Mouse (Mus musculus) kidney, adult 2 months (tissue): ENCODE measurements around the gene Chad. TPM values are rescaled to one million over a fixed set of nuclear protein-coding genes. Genes with fewer than 3 reads are reported as not detected.

ENCODE experiments used
- DNase-seq: peaks from one replicate; pipeline ENCODE4 v3.0.0; 2021
- H3K27ac ChIP-seq: fragments of 200-500 bp; 2 replicates; pipeline ENCODE4 v1.5.1; 2012; ENCODE audit warnings: low read depth, low read length, control low read depth, inconsistent platforms; ENCODE audit not compliant: insufficient read depth
- H3K27me3 ChIP-seq: fragments of 200-500 bp; replicated peaks from 2 replicates; pipeline ENCODE4 v1.6.1; 2012; ENCODE audit warnings: mild to moderate bottlenecking, moderate library complexity, low read length, inconsistent platforms; ENCODE audit not compliant: control insufficient read depth, insufficient read depth
- H3K36me3 ChIP-seq: fragments of 200-500 bp; 2 replicates; pipeline ENCODE4 v1.6.1; 2012; ENCODE audit warnings: mild to moderate bottlenecking, moderate library complexity, low read length, inconsistent platforms; ENCODE audit not compliant: control insufficient read depth, insufficient read depth
- H3K4me1 ChIP-seq: fragments of 200-500 bp; 2 replicates; pipeline ENCODE4 v1.6.1; 2011; ENCODE audit warnings: low read length; ENCODE audit not compliant: control insufficient read depth, insufficient read depth
- H3K4me3 ChIP-seq: fragments of 200-500 bp; 2 replicates; pipeline ENCODE4 v1.5.1; 2011; ENCODE audit warnings: mild to moderate bottlenecking, low read depth, low read length, control low read depth; ENCODE audit not compliant: insufficient read depth
- CTCF ChIP-seq: fragments of 200-500 bp; conservative IDR thresholded peaks from 2 replicates; pipeline ENCODE4 v1.5.1; 2011; ENCODE audit warnings: low read depth, mild to moderate bottlenecking, control low read depth, low read length, moderate library complexity, mixed read lengths; ENCODE audit not compliant: insufficient read depth, insufficient read length
- POLR2A ChIP-seq: fragments of 200-500 bp; IDR thresholded peaks from one replicate; pipeline ENCODE4 v1.6.1; 2011; ENCODE audit warnings: low read depth, low read length, control low read depth
- WGBS: fragments of 180-500 bp; shearing (Covaris S2); methylation state at CpG from one replicate; pipeline ENCODE4 v1.1.7; 2018; 5-methylcytosine and 5-hydroxymethylcytosine counted together
- polyA plus RNA-seq: library from polyadenylated mRNA; depleted of rRNA; stranded (reverse); fragments of >200 nt; gene quantifications from 2 replicates; pipeline ENCODE4 v1.2.3, GENCODE M21; 2012

Gene Chad
- polyA plus RNA-seq, 1 experiment, result 0.22 TPM

- H3K4me3 ChIP-seq, result no peak overlapping the region
- H3K36me3 ChIP-seq, result no peaks in the 10 kb centered on the region
- H3K4me1 ChIP-seq, result no peaks in the 10 kb centered on the region
- no peak for DNase-seq
- TF ChIP-seq POLR2A, result no peak
- TF ChIP-seq CTCF, result no peak
- H3K27me3 ChIP-seq, result no peaks in the 10 kb centered on the region
- 57% methylated on average over 6 of the region's 6 CpGs for WGBS
- H3K27ac ChIP-seq, result no peak overlapping the region
These were observed 1.7 kb downstream of the Chad start for GRCm38 (mm10) chr11:94566534-94566933.

- DNase-seq, result no peak
- no peak overlapping the region for H3K27ac ChIP-seq
- H3K36me3 ChIP-seq, result no peaks in the 10 kb centered on the region
- 92% methylated on average over 7 of the region's 7 CpGs for WGBS
- H3K4me3 ChIP-seq, result no peak overlapping the region
- TF ChIP-seq CTCF, result no peak
- no peak for TF ChIP-seq POLR2A
- H3K4me1 ChIP-seq, result no peaks in the 10 kb centered on the region
- H3K27me3 ChIP-seq, result no peaks in the 10 kb centered on the region
These were observed 2.5 kb downstream of the Chad start for GRCm38 (mm10) chr11:94567326-94567725.

GRCm38 (mm10) chr11:94570612-94571011, 5.8 kb downstream of the Chad start:
- no peaks in the 10 kb centered on the region for H3K36me3 ChIP-seq
- no peak overlapping the region for H3K4me3 ChIP-seq
- no peaks in the 10 kb centered on the region for H3K27me3 ChIP-seq
- peak; percentile 85 for DNase-seq
- H3K27ac ChIP-seq, result peak overlapping the region; percentile 71
- 63% methylated on average over 9 of the region's 9 CpGs for WGBS
- no peaks in the 10 kb centered on the region for H3K4me1 ChIP-seq
- no peak for TF ChIP-seq POLR2A
- TF ChIP-seq CTCF, result no peak

GRCm38 (mm10) chr11:94571850-94572249, 7.0 kb downstream of the Chad start:
- no peak overlapping the region for H3K4me3 ChIP-seq
- DNase-seq, result no peak
- H3K27me3 ChIP-seq, result no peaks in the 10 kb centered on the region
- H3K4me1 ChIP-seq, result no peaks in the 10 kb centered on the region
- TF ChIP-seq POLR2A (no peak), CTCF (no peak)
- WGBS, result 100% methylated on average over 1 of the region's 1 CpGs
- H3K27ac ChIP-seq, result no peak overlapping the region
- no peaks in the 10 kb centered on the region for H3K36me3 ChIP-seq

GRCm38 (mm10) chr11:94574560-94574959, 9.7 kb downstream of the Chad start:
- Histone ChIP-seq H3K36me3 (no peaks in the 10 kb centered on the region), H3K27ac (no peak overlapping the region), H3K4me1 (no peaks in the 10 kb centered on the region), H3K4me3 (no peak overlapping the region), H3K27me3 (no peaks in the 10 kb centered on the region)
- WGBS, result 32% methylated on average over 6 of the region's 7 CpGs
- DNase-seq, result no peak
- TF ChIP-seq POLR2A (no peak), CTCF (0 out of 2 replicates have a peak, but pooled peaks have one; percentile 7)

GRCm38 (mm10) chr11:94575036-94575435, 10.2 kb downstream of the Chad start:
- H3K4me3 ChIP-seq, result no peak overlapping the region
- H3K27me3 ChIP-seq, result no peaks in the 10 kb centered on the region
- H3K36me3 ChIP-seq, result no peaks in the 10 kb centered on the region
- 74% methylated on average over 2 of the region's 2 CpGs for WGBS
- no peak for DNase-seq
- TF ChIP-seq CTCF, result no peak
- no peaks in the 10 kb centered on the region for H3K4me1 ChIP-seq
- no peak overlapping the region for H3K27ac ChIP-seq

- Histone ChIP-seq H3K27ac (no peak overlapping the region), H3K27me3 (no peaks in the 10 kb centered on the region), H3K4me3 (no peak overlapping the region), H3K36me3 (no peaks in the 10 kb centered on the region), H3K4me1 (no peaks in the 10 kb centered on the region)
- TF ChIP-seq CTCF, result no peak
- peak; percentile 87 for DNase-seq
- WGBS, result 59% methylated on average over 9 of the region's 9 CpGs
These were observed 11.5 kb downstream of the Chad start for GRCm38 (mm10) chr11:94576361-94576760.

- Histone ChIP-seq H3K4me3 (no peak overlapping the region), H3K27me3 (no peaks in the 10 kb centered on the region), H3K36me3 (no peaks in the 10 kb centered on the region), H3K4me1 (no peaks in the 10 kb centered on the region), H3K27ac (no peak overlapping the region)
- DNase-seq, result no peak
- WGBS, result 87% methylated on average over 5 of the region's 5 CpGs
- TF ChIP-seq POLR2A (no peak), CTCF (no peak)
These were observed 15.4 kb downstream of the Chad start for GRCm38 (mm10) chr11:94580111-94580740.
